Mouse (Mus musculus) layer of hippocampus, postnatal 25 days (tissue): ENCODE measurements around the gene Kif20b. TPM values are rescaled to one million over a fixed set of nuclear protein-coding genes. Genes with fewer than 3 reads are reported as not detected.
A peak's percentile ranks its signal among the peaks of the same experiment; 100 is the strongest.

Experiments
- DNase-seq, 2 experiments: peaks; one replicate each; pipeline ENCODE4 v3.0.0; 2022; ENCODE audit warnings: mixed read lengths in 2 of 2, low spot score in 1 of 2; ENCODE audit errors: extremely low spot score in 1 of 2
- microRNA-seq, 2 experiments: library from miRNA; unstranded; fragments of <30 nt; microRNA quantifications; one replicate each; pipeline ENCODE4 v1.2.0; 2021
- total RNA-seq, 2 experiments: library from RNA; stranded (reverse); gene quantifications; 2 replicates each; pipeline ENCODE4 v1.2.3; 2021

Kif20b gene
- total RNA-seq, 2 experiments from 2014 or later, result 1.0 TPM

- no peak for DNase-seq
Measured at GRCm38 (mm10) chr19:34912366-34912765, 9.8 kb upstream of the Kif20b start.

- DNase-seq, result no peak
Measured at GRCm38 (mm10) chr19:34920066-34920465, 2.1 kb upstream of the Kif20b start.

DNA sequence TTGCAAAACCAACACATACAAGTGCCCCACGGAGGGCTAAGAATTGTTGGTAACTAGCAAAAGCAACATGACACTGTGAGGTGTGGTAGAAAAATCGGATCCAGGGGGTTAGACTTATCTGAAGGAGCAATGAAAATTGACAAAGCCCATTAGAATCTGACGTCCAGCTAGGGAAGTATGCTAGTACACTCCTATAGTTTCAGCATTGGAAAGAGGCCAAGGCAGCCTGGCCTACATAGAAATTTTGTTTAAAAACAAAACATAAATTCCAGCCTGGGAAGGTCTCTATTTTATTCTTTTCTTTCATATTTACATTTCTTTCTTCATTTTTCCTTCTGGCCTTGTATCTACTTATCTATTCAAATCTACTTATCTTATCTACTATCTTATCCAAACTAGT, 1.6 kb upstream of the Kif20b start:
- DNase-seq, result no peak

DNA sequence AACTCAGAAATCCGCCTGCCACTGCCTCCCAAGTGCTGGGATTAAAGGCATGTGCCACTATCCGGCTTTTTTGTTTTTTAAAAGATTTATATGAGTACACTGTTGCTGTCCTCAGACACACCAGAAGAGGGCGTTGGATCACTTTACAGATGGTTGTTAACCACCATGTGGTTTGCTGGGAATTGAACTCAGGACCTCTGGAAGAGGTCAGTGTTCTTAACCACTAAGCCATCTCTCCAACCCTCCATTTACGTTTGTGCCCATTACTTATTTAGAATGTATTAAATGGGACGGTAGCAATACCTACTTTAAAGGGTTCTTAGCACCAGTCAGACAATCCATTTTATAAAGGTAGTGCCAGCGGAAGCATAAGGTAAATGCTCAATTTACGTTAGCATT, 909 bp upstream of the Kif20b start:
- DNase-seq, result no peak

GRCm38 (mm10) chr19:34922603-34922963, 422 bp downstream of the Kif20b start:
- DNase-seq, result no peak

DNA sequence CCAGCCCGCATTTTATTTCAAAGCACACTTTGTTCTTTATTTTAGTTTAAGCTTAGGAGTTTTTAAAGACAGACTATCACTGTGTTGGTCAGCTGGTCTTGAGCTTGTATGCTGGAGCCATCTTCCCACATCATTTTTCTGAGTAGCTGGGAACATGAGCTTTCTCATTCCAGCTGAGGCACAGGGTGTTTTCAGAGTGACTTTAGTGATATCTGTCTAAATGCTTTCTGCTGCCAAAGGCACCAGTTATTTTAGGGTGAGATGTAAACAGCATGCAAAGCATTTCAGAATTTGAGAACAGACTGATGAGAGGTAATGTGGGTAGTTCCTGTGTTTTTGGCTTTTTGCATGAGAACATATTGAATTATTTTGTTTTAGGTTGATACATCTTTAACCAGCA, 25.0 kb downstream of the Kif20b start:
- no peak for DNase-seq

- DNase-seq, result no peak
Measured at GRCm38 (mm10) chr19:34953842-34954541, 31.8 kb downstream of the Kif20b start.

DNA sequence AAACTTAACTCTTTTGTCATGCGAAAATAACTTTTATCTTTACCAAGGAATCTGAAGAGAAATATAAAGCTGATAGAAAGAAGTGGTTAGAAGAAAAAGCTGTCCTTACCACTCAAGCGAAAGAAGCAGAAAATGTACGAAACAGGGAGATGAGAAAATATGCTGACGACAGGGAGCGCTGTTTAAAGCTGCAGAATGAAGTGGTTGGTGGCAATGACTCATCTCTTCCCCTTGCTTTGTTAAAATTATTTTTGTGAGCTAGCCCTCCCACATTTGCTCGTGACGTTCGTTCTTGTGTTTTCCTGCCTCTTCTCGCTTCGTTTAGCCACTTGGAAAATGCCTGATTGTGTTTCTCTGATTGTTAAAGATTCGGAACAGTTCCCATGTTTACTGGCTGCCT, 37.2 kb downstream of the Kif20b start:
- DNase-seq, result peak in 1 of 2 experiments; percentile 6

DNA sequence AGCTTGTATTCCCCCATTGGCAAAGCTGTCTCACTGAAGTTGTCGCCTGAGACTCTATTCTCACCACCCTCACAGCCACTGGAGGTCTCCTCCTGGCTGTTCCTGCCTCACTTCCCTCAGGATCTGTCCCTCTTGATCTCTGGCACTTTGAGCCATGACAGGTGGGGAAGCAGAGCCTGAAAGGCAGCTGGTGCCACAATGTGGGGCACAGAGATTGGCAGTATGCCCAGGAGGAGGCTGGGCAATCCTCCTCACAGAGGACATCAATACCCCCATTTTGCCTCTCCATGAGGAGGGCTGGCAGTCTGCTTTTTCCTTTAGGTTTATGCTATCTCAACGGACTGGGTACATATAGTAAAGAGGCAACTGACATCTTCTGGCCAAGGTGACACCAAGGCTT, 62.6 kb downstream of the Kif20b start:
- no peak for DNase-seq

GRCm38 (mm10) chr19:34990443-34990842, 68.3 kb downstream of the Kif20b start:
- no peak for DNase-seq

DNA sequence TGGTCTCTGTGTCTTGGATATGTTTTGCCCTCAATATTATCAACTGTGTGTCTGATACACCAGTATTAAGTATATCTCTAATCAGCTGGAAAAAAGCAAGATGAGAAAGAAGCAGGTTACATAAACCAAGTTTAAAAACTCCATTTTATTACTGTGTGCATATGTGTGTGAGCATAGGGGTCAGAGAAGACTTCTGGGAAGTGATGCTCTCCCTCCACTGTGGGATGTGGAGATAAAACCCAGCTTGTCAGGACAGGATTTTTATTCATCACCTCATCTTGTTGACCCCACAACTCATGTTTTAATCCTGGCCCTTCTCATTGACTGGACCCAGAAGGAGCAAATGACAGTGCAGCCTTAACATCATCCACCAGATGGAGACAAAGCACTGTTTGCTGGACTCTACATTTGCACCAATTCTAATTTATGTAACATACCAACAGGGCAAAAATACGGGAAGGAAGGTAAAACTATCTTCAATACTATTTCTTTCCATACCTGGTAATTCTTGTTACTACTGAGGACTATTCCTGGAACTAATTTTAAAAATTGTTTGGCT, 70.9 kb downstream of the Kif20b start:
- DNase-seq, result peak; percentile 26 to 71

DNA sequence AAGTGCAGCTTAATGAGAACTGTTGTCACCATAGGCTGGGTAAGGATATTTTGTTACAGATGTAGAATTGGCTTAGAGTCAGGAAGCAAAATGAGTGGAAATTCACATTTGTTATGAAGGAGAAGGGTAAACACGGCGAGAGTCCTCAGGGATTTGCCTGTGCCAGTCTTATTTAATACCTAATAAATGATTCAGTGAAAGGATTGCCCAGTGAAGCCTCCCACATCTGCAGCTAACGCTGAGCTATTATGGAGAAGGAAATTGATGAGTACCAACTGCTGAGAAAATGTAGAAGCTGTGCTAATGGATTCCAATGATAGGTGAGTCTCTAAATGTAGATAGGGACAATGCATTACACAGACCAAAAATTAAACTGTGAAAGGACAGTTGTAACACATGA, 92.9 kb downstream of the Kif20b start:
- DNase-seq, result no peak

GRCm38 (mm10) chr19:35017474-35018208, 95.5 kb downstream of the Kif20b start:
- DNase-seq, result no peak

GRCm38 (mm10) chr19:35018209-35018581, 96.0 kb downstream of the Kif20b start:
- no peak for DNase-seq

Small RNAs within 50 kb of the gene (microRNA-seq; reads per million reads assigned to microRNA genes)
- gene Mir1950, result 0 reads per million in 2 experiments

Other genes with a start within 250 kb of the Kif20b start
- gene Slc16a12, start 175.1 kb upstream of the Kif20b start, total RNA-seq, result 1 to 10 TPM; 1.2 to 1.5 TPM
- gene Pank1, start 42.9 kb upstream of the Kif20b start, total RNA-seq, result 10 to 100 TPM; 19.5 to 20.5 TPM